In the genomic region with DNA sequence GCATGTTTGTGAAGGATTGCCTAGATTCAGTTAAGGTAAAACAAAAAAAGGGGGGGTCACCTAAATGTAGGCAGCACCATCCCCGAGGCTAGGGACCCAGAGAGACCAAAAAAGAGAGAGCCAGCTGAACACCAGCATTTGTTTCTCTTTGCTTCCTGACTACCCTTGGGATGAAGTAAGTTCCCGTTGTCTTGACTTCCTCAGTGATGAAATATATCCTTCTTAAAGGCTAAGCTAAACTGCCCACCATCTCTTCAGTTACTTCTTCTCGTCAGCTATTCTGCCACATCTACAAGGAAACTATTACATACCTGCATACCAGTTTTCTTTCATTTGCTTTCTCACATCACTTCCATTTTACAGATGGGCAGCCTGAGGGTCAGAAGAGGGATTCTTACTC, we compare ENCODE assay signal across 21 mouse cellular contexts.
"Had no signal": no experiment of that assay in that cellular context is flagged by ENCODE, and none has a peak within 500 bp of the region (broad histone marks: within the 10 kb centered on the region; RNA-seq: fewer than 3 reads in every experiment).

No protein-coding gene starts in this region.

- ATAC-seq: hindbrain, embryonic 16.5 days; hindbrain, postnatal 0 days; inflammation-experienced regulatory T-cells, adult 6 months; intestine, embryonic 15.5 days; intestine, embryonic 16.5 days; intestine, postnatal 0 days had no signal

- DNase-seq: heart, postnatal 10 days; heart, postnatal 14 days; heart, postnatal 36 days; heart, postnatal 4 days; kidney, adult 11 months; kidney, adult 18-20 months; kidney, adult 2 months; kidney, adult 8-10 months; kidney, adult 9 months; kidney, postnatal 10 days; kidney, postnatal 14 days; kidney, postnatal 25 days; kidney, postnatal 36 days; kidney, postnatal 4 days; layer of hippocampus, postnatal 36 days had no signal
